Mouse (Mus musculus): ENCODE results near the gene Anxa3.

DNA sequence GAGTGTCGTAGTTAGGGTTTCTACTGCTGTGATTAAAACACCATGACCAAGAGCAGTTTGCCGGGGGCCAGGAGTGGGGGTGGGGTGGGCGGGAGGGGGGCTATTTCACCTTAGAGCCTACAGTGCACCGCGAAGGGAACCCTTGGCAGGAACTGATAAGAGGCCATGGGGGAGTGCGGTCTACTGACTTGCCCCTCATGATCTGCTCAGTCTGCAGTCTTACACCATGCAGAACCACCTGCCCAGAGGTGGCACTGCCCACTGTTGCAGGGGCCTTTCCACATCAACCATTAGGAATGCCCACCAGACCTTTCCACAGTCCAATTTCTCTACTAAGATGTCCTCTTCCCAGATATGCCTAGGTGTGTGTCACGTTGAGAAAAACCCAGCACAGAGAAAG is 92.1 kb downstream of the Anxa3 start:
- no peak for TF ChIP-seq CTCF (IDR thresholded peaks at IDR 0.05; ENCODE audit: borderline replicate concordance, control insufficient read depth, extremely low read depth, insufficient read depth, low read length, poor library complexity)
- TF ChIP-seq POLR2A (IDR thresholded peaks at IDR 0.05; ENCODE audit: control insufficient read depth, extremely low read depth, insufficient read depth, low read length, poor library complexity): no peak
